Comparison of ENCODE assay signal across 18 mouse cellular contexts in genomic region chr7:144626042-144626441, GRCm38 (mm10). TPM values are rescaled to one million over a fixed set of nuclear protein-coding genes. Genes with fewer than 3 reads are reported as not detected.
DNase-seq lines count a peak whose midpoint lies in the region; ATAC-seq and TF ChIP-seq lines count a peak whose summit lies in the region.
"Had no signal": no experiment of that assay in that cellular context is flagged by ENCODE, and none has a peak within 500 bp of the region (broad histone marks: within the 10 kb centered on the region; RNA-seq: fewer than 3 reads in every experiment).

No protein-coding gene starts in this region.

- 86% methylated on average over 2 of the region's 2 CpGs for WGBS in forebrain, embryonic 11.5 days
- WGBS in forebrain, postnatal 0 days: 40% methylated on average over 2 of the region's 2 CpGs
- WGBS in midbrain, embryonic 10.5 days: 90% methylated on average over 2 of the region's 2 CpGs
- 74% methylated on average over 2 of the region's 2 CpGs for WGBS in midbrain, embryonic 16.5 days
- 85% methylated on average over 2 of the region's 2 CpGs for WGBS in embryonic facial prominence, embryonic 10.5 days
- WGBS in midbrain, embryonic 15.5 days: 82% methylated on average over 2 of the region's 2 CpGs
- 95% methylated on average over 2 of the region's 2 CpGs for WGBS in intestine, embryonic 16.5 days

- ATAC-seq in forebrain, embryonic 11.5 days (replicated peaks; ENCODE audit: low FRiP score): no peak
- ATAC-seq in forebrain, postnatal 0 days: no peak
- no peak for ATAC-seq in midbrain, embryonic 16.5 days
- ATAC-seq in midbrain, embryonic 15.5 days (replicated peaks): no peak
- ATAC-seq in intestine, embryonic 16.5 days: no peak

- H3K9me3 ChIP-seq in forebrain, embryonic 11.5 days (ENCODE audit: control insufficient read depth, low read length): peaks cover 3% of the 10 kb centered on the region; the same call in 1 of the 2 replicates
- no peaks in the 10 kb centered on the region for H3K9me3 ChIP-seq in forebrain, postnatal 0 days (ENCODE audit: low read length)
- H3K9me3 ChIP-seq in midbrain, embryonic 10.5 days (replicated peaks): peaks cover 11% of the 10 kb centered on the region; the same call in 1 of the 2 replicates
- 0 out of 2 replicates have a peak, but pooled peaks cover 3% of the 10 kb centered on the region for H3K9me3 ChIP-seq in midbrain, embryonic 16.5 days (replicated peaks; ENCODE audit: control insufficient read depth, low read length, poor library complexity, severe bottlenecking)
- H3K9me3 ChIP-seq in embryonic facial prominence, embryonic 10.5 days: peaks cover 4% of the 10 kb centered on the region; the same call in 1 of the 2 replicates
- H3K9me3 ChIP-seq in midbrain, embryonic 15.5 days: no peaks in the 10 kb centered on the region
- H3K9me3 ChIP-seq in intestine, embryonic 16.5 days (ENCODE audit: control insufficient read depth, low read length): 0 out of 2 replicates have a peak, but pooled peaks cover 6% of the 10 kb centered on the region
- H3K9me3 ChIP-seq: embryonic facial prominence, embryonic 12.5 days; G1E; hindbrain, embryonic 15.5 days; limb, embryonic 12.5 days; liver, embryonic 15.5 days had no signal

- no peak overlapping the region for H3K4me3 ChIP-seq in forebrain, embryonic 11.5 days (ENCODE audit: low read depth, low read length)
- no peak overlapping the region for H3K4me3 ChIP-seq in forebrain, postnatal 0 days (ENCODE audit: low read depth, low read length)
- H3K4me3 ChIP-seq in midbrain, embryonic 10.5 days: no peak overlapping the region
- no peak overlapping the region for H3K4me3 ChIP-seq in midbrain, embryonic 16.5 days (ENCODE audit: low read depth, low read length)
- no peak overlapping the region for H3K4me3 ChIP-seq in embryonic facial prominence, embryonic 10.5 days
- no peak overlapping the region for H3K4me3 ChIP-seq in midbrain, embryonic 15.5 days
- H3K4me3 ChIP-seq in intestine, embryonic 16.5 days (ENCODE audit: low read length): no peak overlapping the region
- H3K4me3 ChIP-seq: embryonic facial prominence, embryonic 12.5 days; heart, embryonic 13.5 days; hindbrain, embryonic 15.5 days; limb, embryonic 12.5 days; liver, embryonic 15.5 days had no signal

- no peaks in the 10 kb centered on the region for H3K36me3 ChIP-seq in forebrain, embryonic 11.5 days (ENCODE audit: control insufficient read depth, insufficient read depth, low read length)
- H3K36me3 ChIP-seq in forebrain, postnatal 0 days (ENCODE audit: insufficient read depth): no peaks in the 10 kb centered on the region
- H3K36me3 ChIP-seq in midbrain, embryonic 10.5 days: peaks cover 51% of the 10 kb centered on the region
- H3K36me3 ChIP-seq in midbrain, embryonic 16.5 days (ENCODE audit: control insufficient read depth, insufficient read depth, low read length): no peaks in the 10 kb centered on the region
- peaks cover 14% of the 10 kb centered on the region for H3K36me3 ChIP-seq in embryonic facial prominence, embryonic 10.5 days (replicated peaks)
- H3K36me3 ChIP-seq in midbrain, embryonic 15.5 days (replicated peaks): no peaks in the 10 kb centered on the region
- no peaks in the 10 kb centered on the region for H3K36me3 ChIP-seq in intestine, embryonic 16.5 days (ENCODE audit: control insufficient read depth, insufficient read depth, low read length)
- H3K36me3 ChIP-seq: embryonic facial prominence, embryonic 12.5 days; heart, embryonic 13.5 days; hindbrain, embryonic 15.5 days; limb, embryonic 12.5 days; liver, embryonic 15.5 days had no signal

- H3K9ac ChIP-seq in forebrain, embryonic 11.5 days (ENCODE audit: low read length): no peak overlapping the region
- no peak overlapping the region for H3K9ac ChIP-seq in forebrain, postnatal 0 days
- no peak overlapping the region for H3K9ac ChIP-seq in midbrain, embryonic 16.5 days (ENCODE audit: low read depth, low read length)
- H3K9ac ChIP-seq in midbrain, embryonic 15.5 days: no peak overlapping the region
- H3K9ac ChIP-seq in intestine, embryonic 16.5 days (ENCODE audit: low read depth, low read length): no peak overlapping the region
- H3K9ac ChIP-seq: embryonic facial prominence, embryonic 12.5 days; heart, embryonic 13.5 days; hindbrain, embryonic 15.5 days; limb, embryonic 12.5 days; liver, embryonic 15.5 days had no signal

- H3K4me1 ChIP-seq in forebrain, embryonic 11.5 days (replicated peaks; ENCODE audit: control insufficient read depth, insufficient read depth, low read length): peaks cover 36% of the 10 kb centered on the region
- peaks cover 4% of the 10 kb centered on the region; the same call in 1 of the 2 replicates for H3K4me1 ChIP-seq in forebrain, postnatal 0 days (ENCODE audit: insufficient read depth)
- peaks cover 82% of the 10 kb centered on the region for H3K4me1 ChIP-seq in midbrain, embryonic 10.5 days
- peaks cover 13% of the 10 kb centered on the region; the same call in 1 of the 2 replicates for H3K4me1 ChIP-seq in midbrain, embryonic 16.5 days (ENCODE audit: control insufficient read depth, insufficient read depth, low read length)
- peaks cover 56% of the 10 kb centered on the region for H3K4me1 ChIP-seq in embryonic facial prominence, embryonic 10.5 days
- peaks cover 36% of the 10 kb centered on the region for H3K4me1 ChIP-seq in midbrain, embryonic 15.5 days
- peaks cover 9% of the 10 kb centered on the region; the same call in 1 of the 2 replicates for H3K4me1 ChIP-seq in intestine, embryonic 16.5 days (ENCODE audit: control insufficient read depth, insufficient read depth, low read length)
- H3K4me1 ChIP-seq: liver, embryonic 15.5 days had no signal

- peak overlapping the region; percentile 95; the same call in 1 of the 2 replicates for H3K27ac ChIP-seq in forebrain, embryonic 11.5 days (ENCODE audit: low read depth, low read length)
- no peak overlapping the region for H3K27ac ChIP-seq in forebrain, postnatal 0 days (ENCODE audit: low read depth, low read length)
- H3K27ac ChIP-seq in midbrain, embryonic 10.5 days (replicated peaks): peak overlapping the region; percentile 91
- no peak overlapping the region for H3K27ac ChIP-seq in midbrain, embryonic 16.5 days (ENCODE audit: low read length)
- peak overlapping the region; percentile 73 for H3K27ac ChIP-seq in embryonic facial prominence, embryonic 10.5 days (replicated peaks)
- 0 out of 2 replicates have a peak overlapping the region, but pooled peaks have one; percentile 65 for H3K27ac ChIP-seq in midbrain, embryonic 15.5 days
- H3K27ac ChIP-seq in intestine, embryonic 16.5 days (ENCODE audit: low read length): no peak overlapping the region
- H3K27ac ChIP-seq: embryonic facial prominence, embryonic 12.5 days; heart, embryonic 13.5 days; limb, embryonic 12.5 days; liver, embryonic 15.5 days; macrophage had no signal

- DNase-seq in forebrain, embryonic 11.5 days (ENCODE audit: low spot score): no peak
- DNase-seq in forebrain, postnatal 0 days: no peak
- DNase-seq in midbrain, embryonic 10.5 days (ENCODE audit: low spot score): no peak
- DNase-seq in embryonic facial prominence, embryonic 10.5 days (ENCODE audit: low spot score): no peak
- DNase-seq: cerebellum, postnatal 25 days; gastrocnemius, postnatal 10 days; kidney, adult 9 months; right cerebral cortex, postnatal 14 days had no signal

- H3K27me3 ChIP-seq in forebrain, embryonic 11.5 days (ENCODE audit: control insufficient read depth, insufficient read depth, low read length): no peaks in the 10 kb centered on the region; the same call in 1 of the 2 replicates
- no peaks in the 10 kb centered on the region for H3K27me3 ChIP-seq in forebrain, postnatal 0 days (ENCODE audit: insufficient read depth, low read length)
- H3K27me3 ChIP-seq in midbrain, embryonic 10.5 days (ENCODE audit: low read depth, poor library complexity, severe bottlenecking): peaks cover 77% of the 10 kb centered on the region
- no peaks in the 10 kb centered on the region for H3K27me3 ChIP-seq in midbrain, embryonic 16.5 days (ENCODE audit: control insufficient read depth, insufficient read depth, low read depth, low read length)
- H3K27me3 ChIP-seq in embryonic facial prominence, embryonic 10.5 days (replicated peaks; ENCODE audit: low read depth, poor library complexity, severe bottlenecking): peaks cover 64% of the 10 kb centered on the region
- H3K27me3 ChIP-seq in midbrain, embryonic 15.5 days (replicated peaks): peaks cover 10% of the 10 kb centered on the region; the same call in 1 of the 2 replicates
- H3K27me3 ChIP-seq in intestine, embryonic 16.5 days (replicated peaks; ENCODE audit: control insufficient read depth, insufficient read depth, low read length): no peaks in the 10 kb centered on the region
- H3K27me3 ChIP-seq: embryonic facial prominence, embryonic 12.5 days; hindbrain, embryonic 15.5 days had no signal

- H3K4me2 ChIP-seq in forebrain, embryonic 11.5 days (ENCODE audit: low read depth, low read length, severe bottlenecking): no peak overlapping the region
- H3K4me2 ChIP-seq in forebrain, postnatal 0 days (ENCODE audit: low read depth): no peak overlapping the region
- H3K4me2 ChIP-seq in midbrain, embryonic 16.5 days (ENCODE audit: low read length): no peak overlapping the region
- H3K4me2 ChIP-seq in midbrain, embryonic 15.5 days: no peak overlapping the region
- no peak overlapping the region for H3K4me2 ChIP-seq in intestine, embryonic 16.5 days (ENCODE audit: low read depth, low read length)
- H3K4me2 ChIP-seq: embryonic facial prominence, embryonic 12.5 days; heart, embryonic 13.5 days; hindbrain, embryonic 15.5 days; limb, embryonic 12.5 days; liver, embryonic 15.5 days had no signal

- TF ChIP-seq CTCF in forebrain, postnatal 0 days (IDR thresholded peaks at IDR 0.05; ENCODE audit: low read depth): no peak

RNA-seq across cellular contexts. Expression of gene Fadd, which starts 43.8 kb away (rescaled TPM):
- polyA plus RNA-seq in forebrain, embryonic 11.5 days (2014; fragmentation: Nextera tagmentation; extraction: Ambion mirVana): 10.3 and 10.6 TPM in 2 replicates
- 2.6 and 2.7 TPM in 2 replicates for total RNA-seq in forebrain, postnatal 0 days (2014; rRNA removed)
- 2.5 and 3.0 TPM in 2 replicates for polyA plus RNA-seq in forebrain, postnatal 0 days (2015; fragmentation: Nextera tagmentation; extraction: Ambion mirVana)
- polyA plus RNA-seq in midbrain, embryonic 10.5 days (2016; fragmentation: Nextera tagmentation; extraction: Ambion mirVana): 11.0 and 11.6 TPM in 2 replicates
- 4.0 and 4.5 TPM in 2 replicates for polyA plus RNA-seq in midbrain, embryonic 16.5 days (2015; fragmentation: Nextera tagmentation; extraction: Ambion mirVana)
- 10.7 and 12.0 TPM in 2 replicates for polyA plus RNA-seq in embryonic facial prominence, embryonic 10.5 days (2016; fragmentation: Nextera tagmentation; extraction: Ambion mirVana)
- 5.1 and 5.4 TPM in 2 replicates for polyA plus RNA-seq in midbrain, embryonic 15.5 days (2015; fragmentation: Nextera tagmentation; extraction: Ambion mirVana)
- polyA plus RNA-seq in intestine, embryonic 16.5 days (2015; fragmentation: Nextera tagmentation; extraction: Ambion mirVana): 13.8 and 13.9 TPM in 2 replicates

Comparison
In these comparisons a context has a peak if more than half of its experiments do, and no peak if none do; other contexts are left out.
1. H3K27ac ChIP-seq: peak in forebrain, embryonic 11.5 days (single experiment), midbrain, embryonic 10.5 days (single experiment), embryonic facial prominence, embryonic 10.5 days (single experiment) and midbrain, embryonic 15.5 days (single experiment); none in forebrain, postnatal 0 days (single experiment), midbrain, embryonic 16.5 days (single experiment) and intestine, embryonic 16.5 days (single experiment).